Mouse (Mus musculus) T-cell, adult 2 months (primary cell): ENCODE data around the gene Sergef.
A peak's percentile ranks its signal among the peaks of the same experiment; 100 is the strongest.

ENCODE experiments used
- DNase-seq: peaks from one replicate; pipeline ENCODE4 v3.0.0; 2022; ENCODE audit warnings: low spot score

The Sergef gene

GRCm38 (mm10) chr7:46540616-46541015 is 99.0 kb downstream of the Sergef start:
- DNase-seq: no peak

DNA sequence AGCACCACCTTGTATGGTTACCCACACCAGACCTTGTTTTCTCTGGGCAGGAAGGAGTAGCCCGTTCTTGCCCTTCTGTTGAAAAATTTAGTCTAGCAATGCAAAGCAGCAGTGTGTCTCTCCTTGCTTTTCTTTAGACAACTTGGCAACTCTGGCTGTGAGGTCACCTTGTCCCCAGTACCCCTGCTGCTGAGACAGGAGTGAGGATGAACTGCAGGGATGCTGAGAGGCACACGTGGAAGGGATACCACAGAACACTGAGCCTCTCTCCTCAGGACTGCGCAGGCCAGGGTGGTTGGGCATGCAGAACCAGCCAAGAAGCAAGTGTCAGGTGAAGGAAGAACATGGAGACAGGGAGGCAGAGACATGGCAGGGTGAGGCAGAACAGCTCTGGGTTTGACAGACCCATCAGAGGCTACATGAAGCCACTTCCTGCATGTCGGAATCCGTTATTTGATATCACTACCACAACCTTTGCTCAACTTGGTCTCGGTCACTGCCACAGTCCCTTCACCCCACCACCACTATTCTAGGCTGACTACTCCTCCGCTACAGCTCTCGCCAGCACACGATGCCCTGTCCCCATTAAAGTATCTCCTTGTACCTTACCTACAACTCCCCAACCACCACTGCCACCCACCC is 103.0 kb downstream of the Sergef start:
- DNase-seq: no peak

GRCm38 (mm10) chr7:46535429-46535799 is 104.2 kb downstream of the Sergef start:
- peak; percentile 8 for DNase-seq

GRCm38 (mm10) chr7:46534767-46535428 is 104.7 kb downstream of the Sergef start:
- no peak for DNase-seq

DNA sequence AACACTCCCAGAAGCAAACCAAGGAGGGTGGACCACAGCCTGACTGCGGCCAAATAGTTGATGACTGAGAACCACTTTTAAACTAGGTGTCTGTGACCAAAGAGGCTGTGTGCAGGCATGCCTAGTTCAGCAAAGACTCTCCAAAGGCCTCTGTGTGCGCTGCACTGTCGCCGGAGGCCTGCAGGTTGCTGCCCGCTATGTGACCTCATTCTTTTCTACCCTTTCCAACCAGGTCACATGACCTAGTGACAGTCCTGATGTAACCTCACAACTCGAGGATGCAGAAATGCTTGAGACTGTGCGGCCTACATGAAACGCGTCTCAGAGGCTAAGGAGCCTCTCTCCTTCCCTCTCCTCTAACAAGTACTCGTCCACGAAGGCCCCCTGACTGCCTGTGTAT is 106.1 kb downstream of the Sergef start:
- no peak for DNase-seq

DNA sequence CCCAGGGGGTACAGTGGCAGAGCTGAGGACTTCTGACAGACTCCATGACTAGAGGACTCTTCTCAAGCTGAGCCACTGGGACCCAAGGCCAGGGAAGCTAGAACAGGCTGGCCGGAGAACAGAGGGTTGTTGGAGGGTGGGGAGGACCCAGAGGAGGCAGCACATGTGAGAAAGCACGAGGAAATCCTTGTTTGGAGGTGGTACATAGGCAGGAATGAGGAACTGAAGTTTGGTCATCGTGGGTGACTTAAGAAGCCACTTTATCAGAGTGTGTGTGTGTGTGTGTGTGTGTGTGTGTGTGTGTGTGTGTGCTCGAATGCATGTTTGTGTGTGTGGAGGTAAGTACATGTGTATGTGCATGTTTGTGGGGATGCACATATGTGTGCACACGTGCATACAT is 108.3 kb downstream of the Sergef start:
- DNase-seq: no peak

DNA sequence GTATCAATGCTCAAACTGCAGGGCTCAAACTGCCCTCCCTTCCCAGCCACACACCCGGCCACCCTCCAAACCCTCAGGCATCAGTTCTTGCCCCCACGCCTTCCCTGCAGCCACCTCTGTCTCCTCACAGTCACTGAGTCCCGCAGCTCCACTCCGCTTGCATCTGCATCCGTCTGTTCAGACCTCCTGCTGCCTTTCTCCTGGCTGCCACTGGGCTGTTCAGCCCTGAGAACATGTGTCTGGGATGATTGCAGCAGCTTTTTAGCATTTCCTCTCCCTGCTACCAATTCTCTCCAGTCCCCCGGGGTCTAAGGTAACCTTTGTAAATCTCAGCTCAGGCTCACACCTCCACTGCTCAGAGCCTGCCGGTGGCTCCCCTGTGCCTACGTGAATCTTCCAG is 109.7 kb downstream of the Sergef start:
- DNase-seq: no peak

DNA sequence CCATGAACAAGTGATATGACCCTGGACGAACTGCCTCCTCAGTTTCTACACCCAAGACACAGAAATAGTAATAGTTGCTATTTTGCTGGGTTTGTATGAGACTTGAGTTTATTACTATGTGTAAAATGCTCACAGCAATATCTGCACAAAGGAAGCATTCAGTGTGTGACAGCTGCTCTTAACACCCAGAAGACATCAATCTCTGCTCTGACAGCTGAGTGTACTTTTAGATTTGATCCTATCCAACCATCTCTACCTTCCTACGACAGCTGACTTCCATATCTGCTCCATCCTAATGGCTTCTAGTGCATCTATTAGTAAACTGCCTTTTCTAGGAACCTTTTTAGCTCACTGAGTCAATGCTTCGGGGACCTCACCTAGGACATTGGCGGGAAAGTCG is 110.3 kb downstream of the Sergef start:
- no peak for DNase-seq

DNA sequence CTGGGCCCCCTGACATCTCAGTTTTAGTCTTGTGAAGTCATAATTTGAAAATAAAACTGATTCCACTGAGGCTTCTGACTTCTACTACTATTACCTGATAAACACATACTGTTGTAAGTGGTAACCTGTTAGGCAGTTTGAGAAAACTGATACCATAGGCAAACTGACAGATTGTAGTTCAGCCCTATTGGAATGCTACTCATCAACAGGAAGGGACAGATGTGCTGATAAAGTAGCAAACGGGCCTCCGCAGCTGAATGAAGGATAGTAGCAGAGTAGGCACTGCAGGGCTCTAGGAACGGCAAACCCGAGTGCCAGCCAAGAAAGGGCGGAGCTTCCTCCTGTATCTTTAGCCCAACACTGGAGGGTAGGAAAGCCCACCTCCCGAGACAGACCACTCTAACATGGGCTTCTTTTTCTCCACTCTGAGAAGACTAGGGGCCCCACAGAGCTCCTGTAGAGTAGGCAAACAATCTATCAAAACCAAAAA is 112.9 kb downstream of the Sergef start:
- no peak for DNase-seq

DNA sequence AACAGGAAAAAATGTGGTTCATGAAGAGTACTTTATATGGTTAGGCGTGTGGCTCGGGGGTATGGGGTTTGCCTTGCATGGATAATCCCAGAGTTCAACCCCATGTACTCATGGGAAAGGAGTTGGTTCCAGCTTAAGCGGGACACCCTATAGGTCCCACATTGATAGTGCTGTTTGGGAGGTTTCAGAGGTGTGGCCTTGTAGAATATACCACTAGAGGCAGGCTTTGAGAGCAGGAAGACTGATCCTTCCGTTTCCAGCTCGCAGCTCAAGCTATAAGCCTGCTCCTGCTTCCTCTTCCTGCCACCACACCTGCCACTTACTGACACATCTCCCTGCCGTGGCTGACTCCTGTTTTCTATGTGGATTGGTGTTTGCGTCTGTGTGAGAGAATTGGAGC is 116.4 kb downstream of the Sergef start:
- no peak for DNase-seq

- DNase-seq: no peak
Observed at GRCm38 (mm10) chr7:46521794-46522193, 117.8 kb downstream of the Sergef start.

GRCm38 (mm10) chr7:46519148-46519547 is 120.5 kb downstream of the Sergef start:
- DNase-seq: no peak

DNA sequence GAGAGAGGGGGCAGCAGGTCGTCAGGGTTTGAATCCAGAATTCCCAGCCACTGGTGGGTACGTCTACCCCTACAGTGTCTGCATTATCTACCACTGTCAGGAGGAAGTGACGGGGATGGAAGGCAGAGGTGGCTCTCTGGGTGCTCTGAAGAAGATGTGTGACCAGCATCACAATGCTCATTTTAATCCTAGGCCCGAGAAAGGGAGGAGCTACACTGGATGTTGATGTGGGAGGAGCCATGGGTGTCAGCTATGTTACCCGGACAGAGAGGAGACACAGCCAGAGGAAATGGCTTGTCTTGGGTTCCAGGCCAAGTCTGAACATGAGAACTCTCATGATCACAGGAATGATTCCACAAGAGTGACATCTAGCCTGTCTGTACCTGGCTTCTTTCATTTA is 122.4 kb downstream of the Sergef start:
- no peak for DNase-seq

DNA sequence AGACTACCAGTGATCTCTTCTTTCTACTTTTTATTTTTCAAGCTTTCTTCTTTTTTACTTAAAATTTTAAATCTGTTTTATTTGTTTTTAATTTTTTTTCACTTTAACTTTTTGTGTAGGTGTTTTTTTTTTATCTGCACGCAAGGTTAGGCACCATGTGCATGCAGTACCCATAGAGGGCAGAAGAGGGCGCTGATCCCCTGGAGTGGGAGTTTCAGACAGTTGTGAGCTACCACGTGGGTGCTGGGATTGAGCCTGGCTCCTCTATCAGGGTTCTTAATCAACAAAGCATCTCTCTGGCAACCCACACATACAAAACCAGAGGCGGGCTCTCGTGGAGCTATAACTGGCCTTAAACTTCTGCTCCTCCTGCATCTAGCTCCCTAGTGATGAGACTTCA is 123.6 kb downstream of the Sergef start:
- no peak for DNase-seq

GRCm38 (mm10) chr7:46514981-46515380 is 124.6 kb downstream of the Sergef start:
- DNase-seq: no peak

GRCm38 (mm10) chr7:46513562-46513961 is 126.0 kb downstream of the Sergef start:
- DNase-seq: no peak

DNA sequence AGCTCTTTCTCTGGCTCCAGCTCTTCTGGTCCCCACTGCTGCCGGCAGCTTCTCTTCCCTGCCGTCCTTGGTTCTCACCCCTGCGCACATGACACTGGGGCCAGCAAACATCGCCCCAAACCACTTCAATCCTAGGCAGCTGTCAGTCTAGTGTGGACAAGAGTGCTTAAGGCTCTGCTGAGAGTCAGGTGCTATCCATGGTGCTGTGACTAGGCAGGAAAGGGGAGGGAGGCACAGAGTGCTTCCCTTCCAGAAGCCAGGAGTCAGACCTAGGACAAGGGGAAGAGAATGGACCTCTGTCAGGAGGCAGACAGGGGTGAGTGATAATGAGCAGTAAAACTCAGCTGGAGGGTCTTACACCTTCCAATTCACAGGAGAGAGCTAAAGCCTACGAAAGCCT is 126.8 kb downstream of the Sergef start:
- no peak for DNase-seq

DNA sequence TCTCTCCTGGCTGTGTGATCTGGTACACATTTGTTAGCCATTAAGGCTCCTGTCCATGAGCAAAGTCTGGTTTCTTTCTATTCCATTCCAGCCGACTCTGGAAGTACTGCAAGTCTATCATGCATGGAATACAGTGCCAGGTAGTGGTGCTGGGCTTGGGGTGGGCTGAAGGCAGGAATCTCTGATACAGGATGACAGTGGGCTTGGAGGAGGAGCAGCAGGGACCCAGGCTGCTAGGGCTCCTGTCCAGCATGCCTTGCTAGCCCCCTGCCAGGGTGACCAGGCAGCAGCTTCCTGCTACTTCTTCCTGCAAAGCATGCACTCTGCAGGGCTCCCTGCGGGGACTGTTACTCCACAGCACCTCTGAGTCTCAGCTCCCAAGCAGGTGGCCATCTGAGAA is 128.8 kb downstream of the Sergef start:
- no peak for DNase-seq

DNA sequence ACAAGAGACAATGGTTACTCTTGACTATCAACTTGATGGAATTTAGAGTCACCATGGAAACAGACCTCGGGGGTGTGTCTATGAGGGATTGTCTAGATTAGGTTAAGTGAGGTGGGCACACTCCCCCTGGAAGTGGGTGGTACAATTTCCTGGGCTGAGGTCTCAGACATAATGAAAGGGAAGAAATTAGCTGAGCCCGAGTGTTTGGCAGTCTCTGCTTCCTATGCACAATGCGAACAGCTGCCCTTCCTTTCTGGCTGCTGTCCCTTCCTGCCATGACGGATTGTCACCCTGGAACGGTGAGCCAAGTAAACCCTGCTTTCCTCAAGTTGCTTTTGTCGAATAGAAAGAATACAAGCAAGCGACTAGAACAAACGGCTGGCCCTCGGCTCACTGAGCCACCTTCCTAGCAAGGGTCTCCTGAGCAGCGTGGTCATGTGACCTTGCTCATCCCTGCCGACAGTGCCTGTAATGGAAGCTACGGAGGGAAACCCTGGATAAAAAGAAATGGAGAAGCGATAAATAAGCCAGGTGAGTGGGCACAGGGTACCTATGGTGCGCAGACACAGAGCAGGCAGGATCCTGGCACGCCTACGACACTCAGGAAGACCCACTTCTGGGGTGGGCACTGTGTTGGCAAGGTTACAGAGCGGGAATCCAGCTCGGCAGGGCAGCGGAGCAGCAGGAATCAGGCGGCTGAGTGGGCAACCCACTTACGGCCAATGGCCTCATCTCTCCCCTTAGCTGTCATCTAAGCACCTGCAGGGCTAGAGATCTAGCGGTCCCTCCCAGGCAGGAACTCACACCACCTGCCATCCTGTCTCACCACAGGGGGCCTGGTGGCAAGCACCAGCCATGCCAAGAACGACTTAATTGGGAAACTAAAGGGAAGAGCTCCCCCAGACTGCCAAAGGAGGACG is 130.0 kb downstream of the Sergef start:
- DNase-seq: no peak

DNA sequence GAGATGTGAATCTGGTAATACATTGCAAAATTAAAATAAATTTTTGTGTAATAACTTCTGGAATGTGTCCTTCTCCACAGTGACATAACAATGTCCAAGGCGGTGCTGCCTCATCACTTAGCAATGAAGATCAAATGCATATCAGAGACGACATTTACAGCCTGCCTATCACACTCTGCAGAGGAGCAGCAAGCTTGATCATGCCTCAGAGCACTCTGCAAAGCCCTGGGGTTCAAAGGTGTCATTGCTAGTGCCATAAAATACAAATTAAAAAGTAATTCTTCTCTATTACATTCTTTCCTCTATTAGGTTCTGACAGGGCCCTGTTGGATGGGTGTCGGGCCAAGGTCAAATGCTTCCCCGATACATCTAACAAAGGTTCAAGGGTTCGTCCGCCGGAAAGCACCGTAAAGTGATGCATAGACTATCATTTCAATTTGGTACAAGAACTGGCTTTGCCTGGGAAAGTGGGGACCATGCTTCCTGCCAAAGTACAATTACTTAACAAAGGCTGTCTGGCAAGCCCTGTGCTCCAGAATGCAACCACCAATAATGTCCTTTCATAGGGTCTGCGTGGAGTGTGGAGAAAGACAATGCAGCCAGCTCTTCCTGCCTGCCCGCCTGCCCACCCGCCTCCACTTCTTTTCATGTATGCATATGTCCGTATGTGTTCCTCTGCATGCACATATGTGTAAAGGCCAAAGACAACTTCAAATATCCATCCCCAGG is 130.9 kb downstream of the Sergef start:
- DNase-seq: no peak

- peak; percentile 26 for DNase-seq
Observed at GRCm38 (mm10) chr7:46504157-46504556, 135.4 kb downstream of the Sergef start.

DNA sequence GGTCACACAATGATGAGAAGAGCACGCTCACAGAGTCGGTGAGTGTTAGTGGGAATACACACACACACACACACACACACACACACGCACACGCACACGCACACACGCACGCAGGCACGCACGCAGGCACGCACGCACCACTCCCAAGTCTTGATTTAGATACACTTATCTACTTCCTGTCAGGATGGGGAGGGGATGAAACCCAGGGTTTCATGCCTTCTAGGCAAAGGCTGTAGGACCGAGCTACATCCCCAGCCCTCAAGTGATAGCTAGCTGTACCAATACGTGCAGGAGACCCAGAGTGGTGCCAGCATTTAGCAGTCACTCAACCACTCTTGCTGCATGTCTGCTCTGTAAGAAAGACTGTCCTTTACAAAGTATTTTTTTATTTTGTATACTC is 137.0 kb downstream of the Sergef start:
- DNase-seq: peak; percentile 7
